Mouse (Mus musculus) kidney, adult 11 months (tissue): ENCODE results near the gene Cd47.
"Not testable (repeated sequence)": the region's sequence is repeated elsewhere in the genome, so short reads cannot be mapped to it uniquely, and the experiment has no call there.

Experiments
- DNase-seq: peaks from one replicate; pipeline ENCODE4 v3.0.0; 2022

Gene Cd47

GRCm38 (mm10) chr16:49790575-49791465 is 9.5 kb upstream of the Cd47 start:
- DNase-seq: no peak

GRCm38 (mm10) chr16:49792446-49792878 is 7.9 kb upstream of the Cd47 start:
- DNase-seq: peak; percentile 14

- DNase-seq: no peak
Measured at GRCm38 (mm10) chr16:49793596-49793995, 6.7 kb upstream of the Cd47 start.

- no peak for DNase-seq
Measured at GRCm38 (mm10) chr16:49796271-49796670, 4.1 kb upstream of the Cd47 start.

- no peak for DNase-seq
Measured at GRCm38 (mm10) chr16:49796954-49797353, 3.4 kb upstream of the Cd47 start.

- peak; percentile 13 for DNase-seq
Measured at GRCm38 (mm10) chr16:49798790-49799189, 1.5 kb upstream of the Cd47 start.

GRCm38 (mm10) chr16:49800996-49801395 is 663 bp downstream of the Cd47 start:
- no peak for DNase-seq

- DNase-seq: no peak
Measured at GRCm38 (mm10) chr16:49801399-49801798, 1.1 kb downstream of the Cd47 start.

- no peak for DNase-seq
Measured at GRCm38 (mm10) chr16:49802993-49803392, 2.7 kb downstream of the Cd47 start.

GRCm38 (mm10) chr16:49803932-49804461 is 3.7 kb downstream of the Cd47 start:
- peak; percentile 17 for DNase-seq

- DNase-seq: no peak
Measured at GRCm38 (mm10) chr16:49806920-49807319, 6.6 kb downstream of the Cd47 start.

GRCm38 (mm10) chr16:49807419-49807841 is 7.1 kb downstream of the Cd47 start:
- DNase-seq: no peak

GRCm38 (mm10) chr16:49807862-49808430 is 7.6 kb downstream of the Cd47 start:
- no peak for DNase-seq

- no peak for DNase-seq
Measured at GRCm38 (mm10) chr16:49811897-49812296, 11.6 kb downstream of the Cd47 start.

GRCm38 (mm10) chr16:49812821-49813616 is 12.7 kb downstream of the Cd47 start:
- no peak for DNase-seq

GRCm38 (mm10) chr16:49814419-49814818 is 14.1 kb downstream of the Cd47 start:
- DNase-seq: no peak

- DNase-seq: no peak
Measured at GRCm38 (mm10) chr16:49816889-49817288, 16.6 kb downstream of the Cd47 start.

GRCm38 (mm10) chr16:49818146-49818545 is 17.8 kb downstream of the Cd47 start:
- no peak for DNase-seq

- DNase-seq: no peak
Measured at GRCm38 (mm10) chr16:49818627-49819026, 18.3 kb downstream of the Cd47 start.

GRCm38 (mm10) chr16:49819494-49819893 is 19.2 kb downstream of the Cd47 start:
- no peak for DNase-seq

GRCm38 (mm10) chr16:49830911-49831310 is 30.6 kb downstream of the Cd47 start:
- DNase-seq: not testable (repeated sequence)

- no peak for DNase-seq
Measured at GRCm38 (mm10) chr16:49832339-49832738, 32.0 kb downstream of the Cd47 start.

- no peak for DNase-seq
Measured at GRCm38 (mm10) chr16:49834130-49834693, 33.9 kb downstream of the Cd47 start.
